Mouse (Mus musculus) olfactory bulb, adult 2 months (tissue): ENCODE results near the gene Ube2h.

Experiments
- CTCF ChIP-seq: fragments of 200-500 bp; IDR thresholded peaks from 2 replicates; pipeline ENCODE4 v1.5.1; 2012; ENCODE audit warnings: low read depth, mild to moderate bottlenecking, low read length, moderate library complexity; ENCODE audit not compliant: insufficient read depth
- POLR2A ChIP-seq: fragments of 200-500 bp; IDR thresholded peaks from 2 replicates; pipeline ENCODE4 v1.6.1; 2012; ENCODE audit warnings: mild to moderate bottlenecking, low read depth, low read length, moderate library complexity; ENCODE audit not compliant: insufficient read depth

DNA sequence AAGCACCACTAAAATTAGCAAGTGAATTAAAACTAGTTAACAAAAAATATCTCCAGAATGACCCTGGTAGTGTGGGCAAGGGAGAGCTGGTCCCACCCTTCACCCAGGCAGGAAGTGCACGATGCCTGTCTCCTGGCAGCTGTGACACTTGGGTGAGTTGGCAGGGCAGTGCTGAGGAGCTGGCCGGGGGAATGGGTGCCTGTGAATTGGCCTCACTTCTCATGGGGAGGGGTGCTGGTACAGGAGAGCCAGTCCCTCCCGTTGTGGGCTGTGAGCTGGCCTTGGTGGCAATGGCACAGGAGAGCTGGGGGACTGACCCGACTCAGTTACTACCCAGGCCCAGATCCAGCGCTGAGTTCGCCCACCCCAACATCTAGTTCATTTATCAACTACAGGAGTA is 16.4 kb downstream of the Ube2h start:
- no peak for TF ChIP-seq CTCF
- TF ChIP-seq POLR2A = no peak
